Mouse (Mus musculus): ENCODE results near the gene Asb12. TPM values are rescaled to one million over a fixed set of nuclear protein-coding genes. Genes with fewer than 3 reads are reported as not detected.

Gene Asb12
- total RNA-seq (2023), result not detected

DNA sequence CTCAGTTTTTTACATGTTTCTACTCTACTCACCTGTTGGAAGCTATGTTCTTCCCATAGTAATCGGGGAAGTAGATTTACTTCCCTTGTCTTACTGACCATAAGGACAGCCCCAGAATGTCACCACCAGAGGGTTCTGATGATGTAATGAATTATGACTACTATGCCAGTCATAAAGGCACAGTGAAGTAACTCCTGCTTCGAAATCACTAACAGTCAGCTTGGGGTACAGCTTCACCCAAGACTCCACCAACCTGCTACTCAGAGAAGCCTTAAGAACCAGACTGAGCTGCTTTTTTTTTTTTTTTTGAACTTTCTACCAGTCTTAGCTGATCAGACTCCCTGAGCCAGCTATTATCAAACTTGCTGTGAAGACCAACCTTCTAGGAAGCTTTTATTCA lies at the start of gene Asb12, which contains the start of gene Pfn5:
Gene Asb12, minus strand, starts transcription at position 101 of the 400 bp plus-strand sequence.
Gene Pfn5, plus strand, starts transcription at position 218 of the 400 bp plus-strand sequence.

DNA sequence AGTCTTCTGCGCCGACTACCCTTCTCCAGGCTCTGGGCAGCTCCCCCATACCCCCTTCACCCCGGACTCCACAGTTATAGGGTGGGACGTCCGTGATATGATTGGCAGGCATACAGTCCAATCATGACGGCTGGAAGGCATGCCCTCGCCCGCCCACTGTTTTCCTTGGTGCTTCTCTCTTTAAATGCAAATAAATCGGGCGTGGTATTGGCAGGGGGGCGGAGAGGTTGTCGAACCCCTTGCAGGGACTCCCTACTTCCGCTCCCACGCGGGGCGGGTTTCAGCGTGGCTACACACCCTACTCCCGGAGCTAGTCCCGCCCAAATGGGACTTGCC lies 113.0 kb downstream of the Asb12 start, which contains the start of gene Amer1:
Gene Amer1, minus strand, starts transcription at position 97 of the 336 bp plus-strand sequence.

Other genes with a start within 250 kb of the Asb12 start
- 1 to 10 TPM; 8.6 to 8.9 TPM for gene Amer1, start 113.1 kb downstream of the Asb12 start, total RNA-seq (2023)
- gene Pfn5, start 117 bp upstream of the Asb12 start, total RNA-seq (2023), result not detected
- 1 to 10 TPM; 3.4 to 3.8 TPM for gene Zc4h2, start 100.5 kb upstream of the Asb12 start, total RNA-seq (2023)
- 1 to 10 TPM; 1.2 to 2.0 TPM for gene Zc3h12b, start 153.7 kb upstream of the Asb12 start, total RNA-seq (2023)

Measured in T-cell, adult 66 days (primary cell).